Mouse (Mus musculus) heart, postnatal 0 days (tissue): ENCODE measurements around the gene Eif4e2. TPM values are rescaled to one million over a fixed set of nuclear protein-coding genes. Genes with fewer than 3 reads are reported as not detected.

ENCODE experiments used
- ATAC-seq: fragments of 200-750 bp; cut with Nextera tagmentation; 2 replicates; pipeline ENCODE4 v1.8.0; 2017; ENCODE audit warnings: low read depth, moderate number of reproducible peaks, moderate library complexity; ENCODE audit not compliant: insufficient read depth
- DNase-seq: peaks from one replicate; pipeline ENCODE4 v3.0.0-alpha.2; 2016; ENCODE audit warnings: low spot score
- H3K27ac ChIP-seq: fragments of 300-500 bp; sonication (generic); 2 replicates; pipeline ENCODE4 v1.5.1; 2014; ENCODE audit warnings: low read depth, mild to moderate bottlenecking
- H3K27me3 ChIP-seq: fragments of 300-500 bp; sonication (generic); 2 replicates; pipeline ENCODE4 v1.6.1; 2014; ENCODE audit warnings: low read length, mixed read lengths; ENCODE audit not compliant: control insufficient read depth, insufficient read depth
- H3K36me3 ChIP-seq: fragments of 300-500 bp; sonication (generic); replicated peaks from 2 replicates; pipeline ENCODE4 v1.6.1; 2014; ENCODE audit warnings: low read length, mixed read lengths; ENCODE audit not compliant: control insufficient read depth, insufficient read depth
- H3K4me1 ChIP-seq: fragments of 300-500 bp; sonication (generic); 2 replicates; pipeline ENCODE4 v1.6.1; 2014; ENCODE audit warnings: antibody characterized with exemption; ENCODE audit not compliant: control insufficient read depth, insufficient read depth
- H3K4me2 ChIP-seq: fragments of 300-500 bp; sonication (generic); 2 replicates; pipeline ENCODE4 v1.6.1; 2014; ENCODE audit warnings: low read depth, mild to moderate bottlenecking, low read length, moderate library complexity
- H3K4me3 ChIP-seq: fragments of 300-500 bp; sonication (generic); 2 replicates; pipeline ENCODE4 v1.5.1; 2014; ENCODE audit warnings: low read depth, low read length
- H3K9ac ChIP-seq: fragments of 300-500 bp; sonication (generic); replicated peaks from 2 replicates; pipeline ENCODE4 v1.6.1; 2014; ENCODE audit warnings: low read depth, low read length, mixed read lengths
- H3K9me3 ChIP-seq: fragments of 300-500 bp; sonication (generic); replicated peaks from 2 replicates; pipeline ENCODE4 v1.6.1; 2016; ENCODE audit warnings: low read length; ENCODE audit not compliant: control insufficient read depth
- CTCF ChIP-seq: IDR thresholded peaks from 2 replicates; pipeline ENCODE4 v1.5.1; 2016; ENCODE audit warnings: antibody characterized with exemption, control low read depth, low read depth
- EP300 ChIP-seq: IDR thresholded peaks from 2 replicates; pipeline ENCODE4 v1.6.1; 2016; ENCODE audit warnings: antibody characterized with exemption, low read depth
- WGBS: fragments of 180-500 bp; shearing (Covaris S2); extraction: QIAGEN DNeasy Blood & Tissue Kit; methylation state at CpG from one replicate; pipeline ENCODE4 v1.1.7; 2014; 5-methylcytosine and 5-hydroxymethylcytosine counted together
- polyA plus RNA-seq: library from polyadenylated mRNA; unstranded; fragments of >200 nt; fragmentation: Nextera tagmentation; extraction: Ambion mirVana; gene quantifications from 2 replicates; pipeline ENCODE4 v1.2.1, GENCODE M21; 2015
- total RNA-seq: library from RNA; depleted of rRNA; stranded (reverse); fragments of >200 nt; gene quantifications from 2 replicates; pipeline ENCODE4 v1.2.3, GENCODE M21; 2014; ENCODE audit warnings: low replicate concordance

The Eif4e2 gene
- total and polyA plus RNA-seq, 2 experiments from 2014 or later, result 54.9 to 80.9 TPM

GRCm38 (mm10) chr1:87183998-87184750, 29.5 kb upstream of the Eif4e2 start:
- 30% methylated on average over 15 of the region's 15 CpGs for WGBS
- no peak for TF ChIP-seq EP300
- no peak for TF ChIP-seq CTCF
- H3K36me3 ChIP-seq, result no peaks in the 10 kb centered on the region
- peaks cover 58% of the 10 kb centered on the region for H3K27me3 ChIP-seq
- no peak overlapping the region for H3K9ac ChIP-seq
- ATAC-seq (no peak), DNase-seq (no peak)
- H3K9me3 ChIP-seq, result no peaks in the 10 kb centered on the region
- H3K27ac ChIP-seq, result no peak overlapping the region
- H3K4me1 ChIP-seq, result no peaks in the 10 kb centered on the region
- no peak overlapping the region for H3K4me3 ChIP-seq
- H3K4me2 ChIP-seq, result no peak overlapping the region

GRCm38 (mm10) chr1:87184751-87185139, 29.0 kb upstream of the Eif4e2 start:
- H3K36me3 ChIP-seq, result no peaks in the 10 kb centered on the region
- H3K9ac ChIP-seq, result no peak overlapping the region
- TF ChIP-seq EP300, result no peak
- peak; percentile 69 for TF ChIP-seq CTCF
- ATAC-seq (peak; percentile 65; the same call in 1 of the 2 replicates), DNase-seq (peak; percentile 64)
- WGBS, result 10% methylated on average over 20 of the region's 20 CpGs
- no peak overlapping the region for H3K27ac ChIP-seq
- no peaks in the 10 kb centered on the region for H3K9me3 ChIP-seq
- no peak overlapping the region for H3K4me3 ChIP-seq
- no peak overlapping the region for H3K4me2 ChIP-seq
- H3K27me3 ChIP-seq, result peaks cover 58% of the 10 kb centered on the region
- no peaks in the 10 kb centered on the region for H3K4me1 ChIP-seq

- Histone ChIP-seq H3K27me3 (peaks cover 58% of the 10 kb centered on the region), H3K4me3 (no peak overlapping the region), H3K9ac (no peak overlapping the region), H3K4me2 (no peak overlapping the region), H3K9me3 (no peaks in the 10 kb centered on the region), H3K36me3 (no peaks in the 10 kb centered on the region), H3K27ac (no peak overlapping the region), H3K4me1 (no peaks in the 10 kb centered on the region)
- TF ChIP-seq EP300, result no peak
- no peak for TF ChIP-seq CTCF
- WGBS, result 16% methylated on average over 13 of the region's 13 CpGs
- DNase-seq, result no peak
- no peak for ATAC-seq
Observed at GRCm38 (mm10) chr1:87185526-87185925, 28.2 kb upstream of the Eif4e2 start.

GRCm38 (mm10) chr1:87186261-87187036, 27.3 kb upstream of the Eif4e2 start:
- Histone ChIP-seq H3K4me2 (peak overlapping the region; percentile 84), H3K9ac (peak overlapping the region; percentile 30; the same call in 1 of the 2 replicates), H3K9me3 (no peaks in the 10 kb centered on the region), H3K4me3 (peak overlapping the region; percentile 47), H3K27ac (no peak overlapping the region), H3K27me3 (peaks cover 59% of the 10 kb centered on the region), H3K36me3 (no peaks in the 10 kb centered on the region), H3K4me1 (no peaks in the 10 kb centered on the region)
- WGBS, result 3% methylated on average over 51 of the region's 54 CpGs
- DNase-seq, result no peak
- ATAC-seq, result peak; percentile 25
- TF ChIP-seq EP300, result no peak
- no peak for TF ChIP-seq CTCF

- Histone ChIP-seq H3K27ac (no peak overlapping the region), H3K27me3 (peaks cover 62% of the 10 kb centered on the region)
- WGBS, result under 1% methylated on average over 15 of the region's 15 CpGs
Observed at GRCm38 (mm10) chr1:87187037-87187355, 26.7 kb upstream of the Eif4e2 start.

More at GRCm38 (mm10) chr1:87187037-87187355, 26.7 kb upstream of the Eif4e2 start:
- Histone ChIP-seq H3K36me3 (no peaks in the 10 kb centered on the region), H3K4me2 (peak overlapping the region; percentile 84), H3K9ac (peak overlapping the region; percentile 30; the same call in 1 of the 2 replicates), H3K4me1 (no peaks in the 10 kb centered on the region), H3K4me3 (peak overlapping the region; percentile 47), H3K9me3 (no peaks in the 10 kb centered on the region)
- DNase-seq (peak; percentile 63), ATAC-seq (peak; percentile 36; the same call in 1 of the 2 replicates)
- no peak for TF ChIP-seq EP300
- peak; percentile 89 for TF ChIP-seq CTCF
